Mouse (Mus musculus): ENCODE data around the gene Prdm9. TPM values are rescaled to one million over a fixed set of nuclear protein-coding genes. Genes with fewer than 3 reads are reported as not detected.

Prdm9 gene
- polyA plus RNA-seq, 1 experiment from 2014 or later = 1.2 TPM

GRCm38 (mm10) chr17:15497882-15498752 lies 66.0 kb downstream of the Prdm9 start:
- WGBS (ENCODE audit: insufficient replicate concordance) = under 1% methylated on average over 50 of the region's 50 CpGs
- peak; percentile 91 for ATAC-seq
- DNase-seq = peak; percentile 95
- no peaks in the 10 kb centered on the region for H3K27me3 ChIP-seq (ENCODE audit: insufficient read depth, low read length)
- peaks cover 27% of the 10 kb centered on the region for H3K36me3 ChIP-seq (replicated peaks; ENCODE audit: insufficient read depth, low read length)
- peaks cover 29% of the 10 kb centered on the region for H3K4me1 ChIP-seq (ENCODE audit: insufficient read depth)
- H3K4me3 ChIP-seq (ENCODE audit: low read depth, low read length) = peak overlapping the region; percentile 85
- TF ChIP-seq CTCF (IDR thresholded peaks at IDR 0.05; ENCODE audit: low read depth) = 0 out of 2 replicates have a peak, but pooled peaks have one; percentile 11
- no peak for TF ChIP-seq EP300 (IDR thresholded peaks at IDR 0.05; ENCODE audit: low read depth)
- no peaks in the 10 kb centered on the region for H3K9me3 ChIP-seq (ENCODE audit: low read length)
- H3K9ac ChIP-seq (replicated peaks) = peak overlapping the region; percentile 84
- peak overlapping the region; percentile 94 for H3K4me2 ChIP-seq (ENCODE audit: low read depth, low read length)
- H3K27ac ChIP-seq (ENCODE audit: low read depth) = peak overlapping the region; percentile 93

Other genes starting within 250 kb of the Prdm9 start
- gene Dll1, start 187.5 kb downstream of the Prdm9 start, polyA plus RNA-seq (2015; fragmentation: Nextera tagmentation; extraction: Ambion mirVana) = 1.9 and 2.6 TPM in 2 replicates
- 5.0 and 5.2 TPM in 2 replicates for gene Fam120b, start 168.2 kb downstream of the Prdm9 start, polyA plus RNA-seq (2015; fragmentation: Nextera tagmentation; extraction: Ambion mirVana)
- gene Psmb1, start 64.6 kb downstream of the Prdm9 start, polyA plus RNA-seq (2015; fragmentation: Nextera tagmentation; extraction: Ambion mirVana) = 133 and 134 TPM in 2 replicates
- gene Tbp, start 64.5 kb downstream of the Prdm9 start, polyA plus RNA-seq (2015; fragmentation: Nextera tagmentation; extraction: Ambion mirVana) = 12.2 and 12.3 TPM in 2 replicates
- gene Pdcd2, start 37.1 kb downstream of the Prdm9 start, polyA plus RNA-seq (2015; fragmentation: Nextera tagmentation; extraction: Ambion mirVana) = 25.4 and 28.5 TPM in 2 replicates
- gene Chd1, start 140.6 kb upstream of the Prdm9 start, polyA plus RNA-seq (2015; fragmentation: Nextera tagmentation; extraction: Ambion mirVana) = 10.7 and 12.5 TPM in 2 replicates

Data from liver, postnatal 0 days (tissue).